Mouse (Mus musculus): ENCODE results near the gene Gm7714. TPM values are rescaled to one million over a fixed set of nuclear protein-coding genes. Genes with fewer than 3 reads are reported as not detected.

The Gm7714 gene
- not detected in 2 replicates for polyA plus RNA-seq (2012; rRNA removed)

GRCm38 (mm10) chr5:88268619-88269018 lies at the start of gene Gm7714:
Gm7714 (plus strand) TSS chr5:88268919.

GRCm38 (mm10) chr5:88317012-88317411 lies 48.3 kb downstream of the Gm7714 start, which contains the start of gene Prol1:
Prol1 (plus strand) TSS chr5:88317312.

Other genes starting within 250 kb of the Gm7714 start
- not detected in 2 replicates for gene Smr2, start 182.4 kb upstream of the Gm7714 start, polyA plus RNA-seq (2012; rRNA removed)
- not detected in 2 replicates for gene Gm11116, start 157.4 kb upstream of the Gm7714 start, polyA plus RNA-seq (2012; rRNA removed)
- not detected in 2 replicates for gene Gm11115, start 114.8 kb upstream of the Gm7714 start, polyA plus RNA-seq (2012; rRNA removed)
- not detected in 2 replicates for gene Prol1, start 48.4 kb downstream of the Gm7714 start, polyA plus RNA-seq (2012; rRNA removed)
- gene Amtn, start 107.2 kb downstream of the Gm7714 start, polyA plus RNA-seq (2012; rRNA removed) = not detected in 2 replicates
- 0.08 and 0.27 TPM in 2 replicates for gene Ambn, start 187.1 kb downstream of the Gm7714 start, polyA plus RNA-seq (2012; rRNA removed)
- gene Enam, start 219.1 kb downstream of the Gm7714 start, polyA plus RNA-seq (2012; rRNA removed) = not detected in 2 replicates